Mouse (Mus musculus): ENCODE results near the gene Cand2.
A peak's percentile ranks its signal among the peaks of the same experiment; 100 is the strongest.
"Not testable (repeated sequence)": the region's sequence is repeated elsewhere in the genome, so short reads cannot be mapped to it uniquely, and the experiment has no call there.

Cand2 gene

GRCm38 (mm10) chr6:115773966-115774413 lies 348 bp upstream of the Cand2 start:
- DNase-seq (ENCODE audit: low read depth, low spot score), result no peak

- no peak for DNase-seq (ENCODE audit: low read depth, low spot score)
These were observed 1.5 kb downstream of the Cand2 start for GRCm38 (mm10) chr6:115775838-115776237.

- DNase-seq (ENCODE audit: low read depth, low spot score), result no peak
These were observed 2.0 kb downstream of the Cand2 start for GRCm38 (mm10) chr6:115776363-115776762.

GRCm38 (mm10) chr6:115782781-115783180 lies 8.4 kb downstream of the Cand2 start:
- no peak for DNase-seq (ENCODE audit: low read depth, low spot score)

GRCm38 (mm10) chr6:115791016-115791415 lies 16.7 kb downstream of the Cand2 start:
- no peak for DNase-seq (ENCODE audit: low read depth, low spot score)

GRCm38 (mm10) chr6:115791842-115792686 lies 17.7 kb downstream of the Cand2 start:
- DNase-seq (ENCODE audit: low read depth, low spot score), result no peak

GRCm38 (mm10) chr6:115792691-115793215 lies 18.4 kb downstream of the Cand2 start:
- no peak for DNase-seq (ENCODE audit: low read depth, low spot score)

GRCm38 (mm10) chr6:115801811-115802210 lies 27.5 kb downstream of the Cand2 start:
- no peak for DNase-seq (ENCODE audit: low read depth, low spot score)

- no peak for DNase-seq (ENCODE audit: low read depth, low spot score)
These were observed 29.4 kb downstream of the Cand2 start for GRCm38 (mm10) chr6:115803541-115804382.

GRCm38 (mm10) chr6:115804432-115805192 lies 30.3 kb downstream of the Cand2 start:
- DNase-seq (ENCODE audit: low read depth, low spot score), result no peak

- DNase-seq (ENCODE audit: low read depth, low spot score), result peak; percentile 4
These were observed 33.3 kb downstream of the Cand2 start for GRCm38 (mm10) chr6:115807464-115808195.

- no peak for DNase-seq (ENCODE audit: low read depth, low spot score)
These were observed 33.8 kb downstream of the Cand2 start for GRCm38 (mm10) chr6:115808196-115808487.

GRCm38 (mm10) chr6:115808488-115809231 lies 34.3 kb downstream of the Cand2 start, which contains the start of gene Rpl32:
TSS of gene Rpl32 (minus strand) at chr6:115808747.
- peak; percentile 82 for DNase-seq (ENCODE audit: low read depth, low spot score)

- DNase-seq (ENCODE audit: low read depth, low spot score), result no peak
These were observed 37.3 kb downstream of the Cand2 start for GRCm38 (mm10) chr6:115811606-115812005.

- DNase-seq (ENCODE audit: low read depth, low spot score), result no peak
These were observed 39.8 kb downstream of the Cand2 start for GRCm38 (mm10) chr6:115814104-115814503.

- no peak for DNase-seq (ENCODE audit: low read depth, low spot score)
These were observed 40.7 kb downstream of the Cand2 start for GRCm38 (mm10) chr6:115815041-115815440.

- no peak for DNase-seq (ENCODE audit: low read depth, low spot score)
These were observed 43.8 kb downstream of the Cand2 start for GRCm38 (mm10) chr6:115818129-115818528.

- no peak for DNase-seq (ENCODE audit: low read depth, low spot score)
These were observed 47.1 kb downstream of the Cand2 start for GRCm38 (mm10) chr6:115821216-115821993.

GRCm38 (mm10) chr6:115823850-115824464 lies 49.6 kb downstream of the Cand2 start:
- DNase-seq (ENCODE audit: low read depth, low spot score), result not testable (repeated sequence)

Measured in c-Kit-negative CD71-positive TER-119-positive erythroid progenitor cells, embryonic 14.5 days (primary cell).